Mouse (Mus musculus): ENCODE measurements around the gene Prnp. TPM values are rescaled to one million over a fixed set of nuclear protein-coding genes. Genes with fewer than 3 reads are reported as not detected.

Prnp gene
- polyA plus RNA-seq, 1 experiment from 2014 or later = 205 TPM

GRCm38 (mm10) chr2:131881766-131882165 is 28.0 kb upstream of the Prnp start:
- Histone ChIP-seq H3K4me2 (ENCODE audit: low read length) (no peak overlapping the region), H3K4me3 (replicated peaks; ENCODE audit: low read length) (no peak overlapping the region), H3K27ac (ENCODE audit: low read length) (no peak overlapping the region), H3K9me3 (ENCODE audit: control insufficient read depth, low read length) (no peaks in the 10 kb centered on the region), H3K27me3 (replicated peaks; ENCODE audit: control insufficient read depth, insufficient read depth, low read length) (no peaks in the 10 kb centered on the region), H3K36me3 (ENCODE audit: control insufficient read depth, insufficient read depth) (no peaks in the 10 kb centered on the region), H3K4me1 (replicated peaks; ENCODE audit: control insufficient read depth, insufficient read depth, low read length) (peaks cover 6% of the 10 kb centered on the region), H3K9ac (replicated peaks; ENCODE audit: low read depth, low read length) (no peak overlapping the region)
- WGBS = 36% methylated on average over 4 of the region's 4 CpGs
- no peak for ATAC-seq

- Histone ChIP-seq H3K4me1 (replicated peaks; ENCODE audit: control insufficient read depth, insufficient read depth, low read length) (peaks cover 6% of the 10 kb centered on the region), H3K4me2 (ENCODE audit: low read length) (no peak overlapping the region), H3K36me3 (ENCODE audit: control insufficient read depth, insufficient read depth) (no peaks in the 10 kb centered on the region), H3K27me3 (replicated peaks; ENCODE audit: control insufficient read depth, insufficient read depth, low read length) (no peaks in the 10 kb centered on the region), H3K27ac (ENCODE audit: low read length) (peak overlapping the region; percentile 10; the same call in 1 of the 2 replicates), H3K9ac (replicated peaks; ENCODE audit: low read depth, low read length) (no peak overlapping the region), H3K4me3 (replicated peaks; ENCODE audit: low read length) (no peak overlapping the region), H3K9me3 (ENCODE audit: control insufficient read depth, low read length) (no peaks in the 10 kb centered on the region)
- 44% methylated on average over 2 of the region's 2 CpGs for WGBS
- ATAC-seq = peak; percentile 77
Observed at GRCm38 (mm10) chr2:131883136-131883535, 26.6 kb upstream of the Prnp start.

- no peak overlapping the region for H3K9ac ChIP-seq (replicated peaks; ENCODE audit: low read depth, low read length)
- no peaks in the 10 kb centered on the region for H3K27me3 ChIP-seq (replicated peaks; ENCODE audit: control insufficient read depth, insufficient read depth, low read length)
- H3K9me3 ChIP-seq (ENCODE audit: control insufficient read depth, low read length) = no peaks in the 10 kb centered on the region
- no peak for ATAC-seq
- H3K27ac ChIP-seq (ENCODE audit: low read length) = no peak overlapping the region
- no peak overlapping the region for H3K4me2 ChIP-seq (ENCODE audit: low read length)
- no peak overlapping the region for H3K4me3 ChIP-seq (replicated peaks; ENCODE audit: low read length)
- peaks cover 18% of the 10 kb centered on the region for H3K4me1 ChIP-seq (replicated peaks; ENCODE audit: control insufficient read depth, insufficient read depth, low read length)
- 85% methylated on average over 6 of the region's 6 CpGs for WGBS
- H3K36me3 ChIP-seq (ENCODE audit: control insufficient read depth, insufficient read depth) = no peaks in the 10 kb centered on the region
Observed at GRCm38 (mm10) chr2:131886503-131887160, 23.1 kb upstream of the Prnp start.

GRCm38 (mm10) chr2:131888233-131888632 is 21.5 kb upstream of the Prnp start:
- Histone ChIP-seq H3K9ac (replicated peaks; ENCODE audit: low read depth, low read length) (no peak overlapping the region), H3K27me3 (replicated peaks; ENCODE audit: control insufficient read depth, insufficient read depth, low read length) (no peaks in the 10 kb centered on the region), H3K36me3 (ENCODE audit: control insufficient read depth, insufficient read depth) (no peaks in the 10 kb centered on the region), H3K27ac (ENCODE audit: low read length) (no peak overlapping the region), H3K4me2 (ENCODE audit: low read length) (no peak overlapping the region), H3K9me3 (ENCODE audit: control insufficient read depth, low read length) (no peaks in the 10 kb centered on the region), H3K4me1 (replicated peaks; ENCODE audit: control insufficient read depth, insufficient read depth, low read length) (peaks cover 23% of the 10 kb centered on the region), H3K4me3 (replicated peaks; ENCODE audit: low read length) (no peak overlapping the region)
- WGBS = 84% methylated on average over 7 of the region's 7 CpGs
- no peak for ATAC-seq

GRCm38 (mm10) chr2:131892534-131892933 is 17.2 kb upstream of the Prnp start:
- no peak overlapping the region for H3K4me3 ChIP-seq (replicated peaks; ENCODE audit: low read length)
- no peak overlapping the region for H3K9ac ChIP-seq (replicated peaks; ENCODE audit: low read depth, low read length)
- peaks cover 20% of the 10 kb centered on the region for H3K4me1 ChIP-seq (replicated peaks; ENCODE audit: control insufficient read depth, insufficient read depth, low read length)
- ATAC-seq = no peak; the same call in 1 of the 2 replicates
- no peak overlapping the region for H3K4me2 ChIP-seq (ENCODE audit: low read length)
- peak overlapping the region; percentile 54 for H3K27ac ChIP-seq (ENCODE audit: low read length)
- WGBS = 28% methylated on average over 5 of the region's 5 CpGs
- no peaks in the 10 kb centered on the region for H3K27me3 ChIP-seq (replicated peaks; ENCODE audit: control insufficient read depth, insufficient read depth, low read length)
- no peaks in the 10 kb centered on the region for H3K36me3 ChIP-seq (ENCODE audit: control insufficient read depth, insufficient read depth)
- no peaks in the 10 kb centered on the region for H3K9me3 ChIP-seq (ENCODE audit: control insufficient read depth, low read length)

- WGBS = 76% methylated on average over 2 of the region's 2 CpGs
- H3K9ac ChIP-seq (replicated peaks; ENCODE audit: low read depth, low read length) = no peak overlapping the region
- H3K27me3 ChIP-seq (replicated peaks; ENCODE audit: control insufficient read depth, insufficient read depth, low read length) = no peaks in the 10 kb centered on the region
- no peak overlapping the region for H3K4me3 ChIP-seq (replicated peaks; ENCODE audit: low read length)
- peaks cover 10% of the 10 kb centered on the region for H3K4me1 ChIP-seq (replicated peaks; ENCODE audit: control insufficient read depth, insufficient read depth, low read length)
- no peak overlapping the region for H3K27ac ChIP-seq (ENCODE audit: low read length)
- no peak for ATAC-seq
- H3K9me3 ChIP-seq (ENCODE audit: control insufficient read depth, low read length) = no peaks in the 10 kb centered on the region
- H3K36me3 ChIP-seq (ENCODE audit: control insufficient read depth, insufficient read depth) = no peaks in the 10 kb centered on the region
- no peak overlapping the region for H3K4me2 ChIP-seq (ENCODE audit: low read length)
Observed at GRCm38 (mm10) chr2:131895106-131895505, 14.6 kb upstream of the Prnp start.

GRCm38 (mm10) chr2:131896011-131896410 is 13.7 kb upstream of the Prnp start:
- Histone ChIP-seq H3K9ac (replicated peaks; ENCODE audit: low read depth, low read length) (no peak overlapping the region), H3K9me3 (ENCODE audit: control insufficient read depth, low read length) (no peaks in the 10 kb centered on the region), H3K4me2 (ENCODE audit: low read length) (no peak overlapping the region), H3K27ac (ENCODE audit: low read length) (no peak overlapping the region), H3K36me3 (ENCODE audit: control insufficient read depth, insufficient read depth) (no peaks in the 10 kb centered on the region), H3K4me1 (replicated peaks; ENCODE audit: control insufficient read depth, insufficient read depth, low read length) (peaks cover 10% of the 10 kb centered on the region), H3K27me3 (replicated peaks; ENCODE audit: control insufficient read depth, insufficient read depth, low read length) (no peaks in the 10 kb centered on the region), H3K4me3 (replicated peaks; ENCODE audit: low read length) (no peak overlapping the region)
- 93% methylated on average over 4 of the region's 4 CpGs for WGBS
- ATAC-seq = no peak

GRCm38 (mm10) chr2:131897336-131898109 is 12.2 kb upstream of the Prnp start:
- Histone ChIP-seq H3K4me3 (replicated peaks; ENCODE audit: low read length) (no peak overlapping the region), H3K4me1 (replicated peaks; ENCODE audit: control insufficient read depth, insufficient read depth, low read length) (peaks cover 4% of the 10 kb centered on the region; the same call in 1 of the 2 replicates), H3K27me3 (replicated peaks; ENCODE audit: control insufficient read depth, insufficient read depth, low read length) (no peaks in the 10 kb centered on the region), H3K4me2 (ENCODE audit: low read length) (no peak overlapping the region), H3K27ac (ENCODE audit: low read length) (peak overlapping the region; percentile 84), H3K9me3 (ENCODE audit: control insufficient read depth, low read length) (no peaks in the 10 kb centered on the region), H3K9ac (replicated peaks; ENCODE audit: low read depth, low read length) (no peak overlapping the region), H3K36me3 (ENCODE audit: control insufficient read depth, insufficient read depth) (no peaks in the 10 kb centered on the region)
- peak; percentile 50 for ATAC-seq
- 65% methylated on average over 12 of the region's 12 CpGs for WGBS

GRCm38 (mm10) chr2:131902423-131902822 is 7.3 kb upstream of the Prnp start:
- no peaks in the 10 kb centered on the region for H3K27me3 ChIP-seq (replicated peaks; ENCODE audit: control insufficient read depth, insufficient read depth, low read length)
- 0 out of 2 replicates have a peak, but pooled peaks cover 2% of the 10 kb centered on the region for H3K4me1 ChIP-seq (replicated peaks; ENCODE audit: control insufficient read depth, insufficient read depth, low read length)
- H3K4me2 ChIP-seq (ENCODE audit: low read length) = no peak overlapping the region
- no peaks in the 10 kb centered on the region for H3K36me3 ChIP-seq (ENCODE audit: control insufficient read depth, insufficient read depth)
- H3K4me3 ChIP-seq (replicated peaks; ENCODE audit: low read length) = no peak overlapping the region
- no peak overlapping the region for H3K9ac ChIP-seq (replicated peaks; ENCODE audit: low read depth, low read length)
- 54% methylated on average over 2 of the region's 3 CpGs for WGBS
- ATAC-seq = no peak
- H3K9me3 ChIP-seq (ENCODE audit: control insufficient read depth, low read length) = no peaks in the 10 kb centered on the region
- no peak overlapping the region for H3K27ac ChIP-seq (ENCODE audit: low read length)
